Mouse (Mus musculus) ovary, postnatal 14 days (tissue): ENCODE data around the gene Vmn2r26.
"Not testable (repeated sequence)": the region's sequence is repeated elsewhere in the genome, so short reads cannot be mapped to it uniquely, and the experiment has no call there.

Experiments used
- DNase-seq: peaks from one replicate; pipeline ENCODE4 v3.0.0; 2022; ENCODE audit warnings: low spot score

Gene Vmn2r26

GRCm38 (mm10) chr6:124024268-124024667 lies at the start of gene Vmn2r26:
Vmn2r26 (plus strand) TSS chr6:124024568.
- DNase-seq, result not testable (repeated sequence)

- DNase-seq, result no peak
Observed at GRCm38 (mm10) chr6:124020841-124021240, 3.5 kb upstream of the Vmn2r26 start.

GRCm38 (mm10) chr6:124048388-124048787 lies 24.0 kb downstream of the Vmn2r26 start:
- no peak for DNase-seq

- DNase-seq, result not testable (repeated sequence)
Observed at GRCm38 (mm10) chr6:124053611-124054010, 29.2 kb downstream of the Vmn2r26 start.

- DNase-seq, result no peak
Observed at GRCm38 (mm10) chr6:124102334-124102733, 78.0 kb downstream of the Vmn2r26 start.
